Mouse (Mus musculus) intestine, embryonic 16.5 days (tissue): ENCODE data around the gene Bglap3. TPM values are rescaled to one million over a fixed set of nuclear protein-coding genes. Genes with fewer than 3 reads are reported as not detected.

Experiments used
- ATAC-seq: fragments of 200-750 bp; cut with Nextera tagmentation; 2 replicates; pipeline ENCODE4 v1.8.0; 2017; ENCODE audit warnings: moderate TSS enrichment, moderate library complexity
- H3K27ac ChIP-seq: fragments of 300-500 bp; sonication (generic); 2 replicates; pipeline ENCODE4 v1.5.1; 2014; ENCODE audit warnings: mild to moderate bottlenecking, low read length
- H3K27me3 ChIP-seq: fragments of 300-500 bp; sonication (generic); replicated peaks from 2 replicates; pipeline ENCODE4 v1.6.1; 2014; ENCODE audit warnings: low read length, control low read depth, mixed read lengths; ENCODE audit not compliant: control insufficient read depth, insufficient read depth
- H3K36me3 ChIP-seq: fragments of 300-500 bp; sonication (generic); 2 replicates; pipeline ENCODE4 v1.6.1; 2014; ENCODE audit warnings: low read length, control low read depth; ENCODE audit not compliant: control insufficient read depth, insufficient read depth
- H3K4me1 ChIP-seq: fragments of 300-500 bp; sonication (generic); 2 replicates; pipeline ENCODE4 v1.6.1; 2014; ENCODE audit warnings: low read length, control low read depth, mixed read lengths; ENCODE audit not compliant: control insufficient read depth, insufficient read depth
- H3K4me2 ChIP-seq: fragments of 300-500 bp; sonication (generic); 2 replicates; pipeline ENCODE4 v1.6.1; 2014; ENCODE audit warnings: low read depth, low read length, control low read depth
- H3K4me3 ChIP-seq: fragments of 300-500 bp; sonication (generic); 2 replicates; pipeline ENCODE4 v1.5.1; 2014; ENCODE audit warnings: mild to moderate bottlenecking, low read length
- H3K9ac ChIP-seq: fragments of 300-500 bp; sonication (generic); 2 replicates; pipeline ENCODE4 v1.6.1; 2014; ENCODE audit warnings: low read depth, low read length
- H3K9me3 ChIP-seq: fragments of 300-500 bp; sonication (generic); 2 replicates; pipeline ENCODE4 v1.6.1; 2016; ENCODE audit warnings: low read length, control low read depth; ENCODE audit not compliant: control insufficient read depth
- WGBS: fragments of 180-500 bp; shearing (Covaris S2); extraction: QIAGEN DNeasy Blood & Tissue Kit; methylation state at CpG from one replicate; pipeline ENCODE4 v1.1.7; 2014; 5-methylcytosine and 5-hydroxymethylcytosine counted together
- polyA plus RNA-seq: library from polyadenylated mRNA; unstranded; fragments of >200 nt; fragmentation: Nextera tagmentation; extraction: Ambion mirVana; gene quantifications from 2 replicates; pipeline ENCODE4 v1.2.1, GENCODE M21; 2015

Gene Bglap3
- polyA plus RNA-seq, 1 experiment from 2014 or later: 2.2 TPM

DNA sequence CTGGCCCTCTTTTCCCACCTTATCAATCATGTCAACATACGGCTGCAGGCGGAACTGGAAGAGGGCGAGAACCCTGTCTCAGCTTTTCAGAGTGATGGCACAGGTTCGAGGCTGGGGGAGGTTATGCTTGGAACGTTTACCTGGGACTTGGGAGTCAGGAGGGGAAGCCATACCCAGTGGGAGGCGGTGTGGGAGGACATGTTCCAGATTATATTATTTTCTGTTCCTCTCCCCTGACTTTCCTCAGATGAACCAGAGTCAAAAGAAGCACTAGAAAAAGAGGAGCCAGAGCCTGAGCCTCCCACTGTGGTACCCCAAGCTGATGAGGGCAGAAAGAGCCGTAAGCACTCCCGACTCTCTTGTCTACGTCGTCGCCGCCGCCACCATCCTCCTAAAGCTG, 21.8 kb downstream of the Bglap3 start:
- H3K9me3 ChIP-seq: no peaks in the 10 kb centered on the region
- H3K27me3 ChIP-seq: no peaks in the 10 kb centered on the region
- H3K9ac ChIP-seq: no peak overlapping the region
- no peak overlapping the region for H3K4me2 ChIP-seq
- no peak overlapping the region for H3K27ac ChIP-seq
- H3K4me3 ChIP-seq: no peak overlapping the region
- peaks cover 53% of the 10 kb centered on the region for H3K36me3 ChIP-seq
- no peaks in the 10 kb centered on the region for H3K4me1 ChIP-seq
- 88% methylated on average over 13 of the region's 13 CpGs for WGBS
- ATAC-seq: no peak

DNA sequence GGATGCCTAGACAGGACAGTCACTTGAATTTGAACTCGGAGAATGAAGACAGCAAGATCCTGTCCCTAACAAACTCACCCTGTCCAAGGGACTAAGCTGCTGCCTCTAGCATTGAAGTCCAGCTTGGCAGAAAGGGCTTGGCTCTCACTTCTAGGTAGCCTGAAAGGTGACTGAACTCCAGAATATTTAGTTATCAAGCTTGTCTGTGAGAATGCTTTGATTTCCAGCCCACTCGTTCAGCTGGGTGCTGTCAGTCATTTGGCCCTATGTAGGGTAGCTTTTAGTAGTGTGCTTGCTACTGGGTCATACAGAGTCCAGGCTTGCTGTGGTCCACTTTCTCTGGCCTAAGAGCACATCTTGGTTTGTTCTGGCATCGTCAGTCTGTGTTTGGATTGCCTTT, 33.5 kb downstream of the Bglap3 start:
- Histone ChIP-seq H3K27ac (no peak overlapping the region), H3K4me3 (no peak overlapping the region), H3K27me3 (no peaks in the 10 kb centered on the region), H3K4me1 (peaks cover 10% of the 10 kb centered on the region), H3K4me2 (no peak overlapping the region), H3K9me3 (no peaks in the 10 kb centered on the region), H3K36me3 (0 out of 2 replicates have a peak, but pooled peaks cover 11% of the 10 kb centered on the region), H3K9ac (no peak overlapping the region)
- no peak for ATAC-seq
- WGBS: 70% methylated on average over 3 of the region's 3 CpGs

- 88% methylated on average over 7 of the region's 7 CpGs for WGBS
These were observed 34.2 kb downstream of the Bglap3 start for GRCm38 (mm10) chr3:88338316-88338715.

GRCm38 (mm10) chr3:88337367-88338020, 35.0 kb downstream of the Bglap3 start:
- H3K27ac ChIP-seq: peak overlapping the region; percentile 38; the same call in 1 of the 2 replicates
- peak overlapping the region; percentile 34 for H3K9ac ChIP-seq
- H3K4me2 ChIP-seq: peak overlapping the region; percentile 53
- peaks cover 10% of the 10 kb centered on the region for H3K4me1 ChIP-seq
- ATAC-seq: no peak
- 52% methylated on average over 11 of the region's 11 CpGs for WGBS
- H3K27me3 ChIP-seq: no peaks in the 10 kb centered on the region
- no peaks in the 10 kb centered on the region for H3K9me3 ChIP-seq
- H3K4me3 ChIP-seq: peak overlapping the region; percentile 13
- 0 out of 2 replicates have a peak, but pooled peaks cover under 1% of the 10 kb centered on the region for H3K36me3 ChIP-seq

More at GRCm38 (mm10) chr3:88338316-88338715, 34.2 kb downstream of the Bglap3 start:
- H3K36me3 ChIP-seq: 0 out of 2 replicates have a peak, but pooled peaks cover 8% of the 10 kb centered on the region
- ATAC-seq: no peak
- H3K27me3 ChIP-seq: no peaks in the 10 kb centered on the region
- H3K4me1 ChIP-seq: peaks cover 10% of the 10 kb centered on the region
- no peak overlapping the region for H3K9ac ChIP-seq
- H3K27ac ChIP-seq: no peak overlapping the region
- no peaks in the 10 kb centered on the region for H3K9me3 ChIP-seq
- H3K4me3 ChIP-seq: no peak overlapping the region
- H3K4me2 ChIP-seq: no peak overlapping the region

DNA sequence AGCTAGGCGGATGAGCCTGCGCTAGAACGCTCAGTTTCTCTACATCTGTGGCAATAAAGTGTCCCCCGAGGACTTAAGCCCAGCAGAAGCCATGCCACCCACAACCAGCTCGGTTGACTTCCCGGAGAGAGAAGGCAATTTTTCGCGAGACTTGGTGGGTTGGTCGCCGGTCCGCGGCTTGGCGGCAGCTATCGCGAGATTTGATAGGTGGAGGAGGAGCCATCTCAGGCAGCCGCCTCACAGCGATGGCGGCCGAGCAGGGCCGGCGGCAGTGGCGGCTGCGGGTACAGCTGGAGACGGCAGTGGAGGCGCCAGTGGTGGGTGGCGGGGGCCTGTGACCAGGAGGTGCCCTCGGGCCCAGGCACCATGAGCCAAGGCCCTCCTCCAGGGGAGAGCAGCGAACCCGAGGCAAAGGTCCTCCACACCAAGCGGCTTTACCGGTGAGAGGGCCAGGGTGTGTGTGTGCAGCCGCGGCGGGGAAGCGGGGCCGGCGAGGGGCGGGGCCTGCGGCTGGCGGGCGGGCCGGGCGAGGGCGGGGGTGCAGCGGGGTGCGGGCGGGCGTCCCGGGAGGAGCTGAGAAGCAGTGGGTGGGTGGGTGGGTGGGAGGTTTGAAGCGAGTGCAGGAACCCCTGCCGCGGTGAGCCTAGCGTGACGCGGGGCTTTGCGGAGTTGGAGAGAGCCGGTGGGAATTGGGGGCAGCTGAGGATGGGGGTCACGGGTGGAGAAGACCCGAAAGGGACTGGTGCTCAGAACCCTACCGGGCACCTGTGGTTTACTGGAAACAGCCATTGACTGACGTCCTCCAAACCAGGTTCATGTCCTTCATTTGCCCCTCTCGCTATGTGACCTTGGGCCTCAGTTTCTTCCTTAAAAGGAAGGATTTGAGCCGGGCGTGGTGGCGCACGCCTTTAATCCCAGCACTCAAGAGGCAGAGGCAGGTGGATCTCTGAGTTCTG, 36.2 kb downstream of the Bglap3 start, which contains the start of the genes Tmem79 and Smg5:
Gene Tmem79, minus strand, starts transcription at position 91 of the 956 bp plus-strand sequence.
Gene Smg5, plus strand, starts transcription at position 203 of the 956 bp plus-strand sequence.
- WGBS: 2% methylated on average over 47 of the region's 66 CpGs
- ATAC-seq: peak; percentile 86
- H3K4me2 ChIP-seq: peak within 1 kb of the TSS; percentile 62
- H3K9ac ChIP-seq: peak within 1 kb of the TSS; percentile 93
- H3K9me3 ChIP-seq: no peaks in the 10 kb centered on the region
- H3K4me1 ChIP-seq: peaks cover 10% of the 10 kb centered on the region
- H3K36me3 ChIP-seq: no peaks in the 10 kb centered on the region
- H3K27ac ChIP-seq: peak within 1 kb of the TSS; percentile 94
- peak within 1 kb of the TSS; percentile 90 for H3K4me3 ChIP-seq
- no peaks in the 10 kb centered on the region for H3K27me3 ChIP-seq

DNA sequence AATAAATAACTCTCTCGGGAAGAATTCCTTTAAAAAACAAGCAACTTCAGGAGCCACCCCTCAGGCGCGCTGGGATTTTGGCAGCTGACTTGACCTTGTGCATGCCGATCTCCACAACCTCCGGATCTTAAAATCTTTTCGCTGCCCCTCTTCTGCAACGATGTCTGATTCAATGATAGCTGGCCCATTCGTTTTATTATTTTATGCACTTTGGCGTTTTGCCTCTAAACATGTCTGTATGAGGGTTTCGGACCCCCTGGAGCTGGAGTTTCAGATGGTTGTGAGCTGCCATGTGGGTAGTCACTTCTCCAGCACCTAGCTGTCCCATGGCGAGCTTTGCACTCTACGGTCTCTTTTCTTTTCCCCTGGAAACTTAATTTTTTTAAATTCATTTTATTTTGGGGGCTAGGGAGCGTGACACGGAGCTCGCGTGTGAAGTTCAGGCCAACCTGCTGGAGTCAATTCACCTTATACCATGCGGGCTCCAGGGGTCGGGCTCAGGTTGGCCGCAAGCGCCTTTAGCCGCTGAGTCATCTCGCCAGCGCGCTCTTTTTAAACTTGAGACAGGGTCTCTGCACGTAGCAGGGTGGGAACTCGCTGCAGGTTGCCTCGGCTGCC, 37.0 kb downstream of the Bglap3 start:
- H3K4me3 ChIP-seq: peak overlapping the region; percentile 90
- peak overlapping the region; percentile 62 for H3K4me2 ChIP-seq
- H3K27ac ChIP-seq: peak overlapping the region; percentile 90
- ATAC-seq: peak; percentile 37
- no peaks in the 10 kb centered on the region for H3K9me3 ChIP-seq
- H3K36me3 ChIP-seq: no peaks in the 10 kb centered on the region
- peak overlapping the region; percentile 93 for H3K9ac ChIP-seq
- WGBS: 1% methylated on average over 27 of the region's 27 CpGs
- peaks cover 10% of the 10 kb centered on the region for H3K4me1 ChIP-seq
- no peaks in the 10 kb centered on the region for H3K27me3 ChIP-seq

DNA sequence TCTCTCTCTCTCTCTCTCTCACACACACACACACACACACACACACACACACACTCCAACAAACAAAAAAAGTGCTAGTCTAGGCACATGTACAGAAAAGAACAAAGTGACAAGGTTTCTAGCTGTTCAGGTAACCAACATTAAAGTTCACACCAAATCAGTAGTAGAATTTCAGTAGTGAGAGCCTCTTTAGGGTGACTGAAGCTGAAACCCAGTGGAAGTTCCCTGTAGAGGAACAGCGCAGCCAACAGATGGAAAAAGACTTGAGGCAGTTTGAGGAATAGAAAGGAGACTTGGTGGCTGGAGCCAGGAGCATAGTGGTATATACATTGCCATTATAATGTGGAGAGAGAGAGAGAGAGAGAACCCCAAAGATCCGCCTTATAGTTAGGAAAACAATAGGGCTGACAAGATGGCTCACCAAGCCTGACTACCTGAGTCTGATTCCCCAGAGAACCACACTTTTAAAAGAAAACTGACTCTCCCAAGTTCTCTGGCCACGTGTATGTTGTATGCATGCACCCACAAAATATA, 37.6 kb downstream of the Bglap3 start:
- no peaks in the 10 kb centered on the region for H3K36me3 ChIP-seq
- H3K27me3 ChIP-seq: no peaks in the 10 kb centered on the region
- H3K4me1 ChIP-seq: peaks cover 10% of the 10 kb centered on the region
- ATAC-seq: no peak
- H3K4me3 ChIP-seq: peak overlapping the region; percentile 90
- H3K9me3 ChIP-seq: no peaks in the 10 kb centered on the region
- peak overlapping the region; percentile 62 for H3K4me2 ChIP-seq
- peak overlapping the region; percentile 90 for H3K27ac ChIP-seq
- 30% methylated on average over 3 of the region's 3 CpGs for WGBS
- H3K9ac ChIP-seq: peak overlapping the region; percentile 93

DNA sequence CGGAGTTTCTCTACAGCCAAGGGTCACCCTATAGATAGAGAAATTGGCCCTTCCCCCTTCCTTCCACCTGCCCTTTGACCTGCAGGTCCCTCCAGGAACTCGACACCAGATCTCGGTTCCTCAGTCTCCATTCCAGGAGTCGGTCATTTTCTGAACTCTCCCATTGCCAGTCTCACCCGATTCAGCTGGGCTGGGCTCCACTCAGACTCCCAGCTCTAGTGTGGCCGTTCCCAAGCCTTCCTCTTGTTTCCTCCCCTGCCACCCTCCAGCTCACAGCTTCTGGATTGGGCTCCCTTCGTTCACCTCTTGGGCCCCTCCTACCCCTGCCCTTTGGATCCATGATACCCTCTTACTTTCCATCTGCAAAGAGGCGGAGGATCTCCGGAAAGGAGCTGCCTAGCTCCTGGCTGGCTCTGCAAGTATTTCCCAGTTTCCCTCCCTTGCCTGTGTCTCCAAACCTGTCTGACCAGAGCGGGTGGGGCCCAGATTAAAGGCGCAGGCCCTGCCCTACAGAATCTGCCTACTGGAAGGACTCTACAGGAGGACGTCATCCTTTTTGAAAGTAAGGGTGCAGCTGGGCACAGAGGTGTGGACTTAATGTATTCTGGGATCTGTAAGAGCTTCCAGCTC, 38.4 kb downstream of the Bglap3 start:
- Histone ChIP-seq H3K27ac (peak overlapping the region; percentile 90), H3K4me1 (peaks cover 10% of the 10 kb centered on the region), H3K4me2 (peak overlapping the region; percentile 62), H3K9me3 (no peaks in the 10 kb centered on the region), H3K36me3 (0 out of 2 replicates have a peak, but pooled peaks cover 2% of the 10 kb centered on the region), H3K9ac (peak overlapping the region; percentile 93), H3K4me3 (peak overlapping the region; percentile 90), H3K27me3 (no peaks in the 10 kb centered on the region)
- ATAC-seq: peak; percentile 79
- 38% methylated on average over 12 of the region's 12 CpGs for WGBS
